Mouse (Mus musculus): ENCODE measurements at regions not wholly inside any gene's neighbourhood (a gene's known extent, or its start where the extent isn't known, plus 50 kb on each side); places are given as distances from the start of the nearest gene placed in this dataset.

GRCm38 (mm10) chr6:107797845-107798244 lies 267.0 kb upstream of the Setmar start:
- no peak for DNase-seq (ENCODE audit: extremely low spot score)

- no peak for DNase-seq (ENCODE audit: extremely low spot score)
Observed at GRCm38 (mm10) chr6:107803056-107803455, 261.8 kb upstream of the Setmar start.

All from embryo, embryonic 9.5 days (tissue).